ENCODE assay signal across 11 mouse cellular contexts in the genomic region with DNA sequence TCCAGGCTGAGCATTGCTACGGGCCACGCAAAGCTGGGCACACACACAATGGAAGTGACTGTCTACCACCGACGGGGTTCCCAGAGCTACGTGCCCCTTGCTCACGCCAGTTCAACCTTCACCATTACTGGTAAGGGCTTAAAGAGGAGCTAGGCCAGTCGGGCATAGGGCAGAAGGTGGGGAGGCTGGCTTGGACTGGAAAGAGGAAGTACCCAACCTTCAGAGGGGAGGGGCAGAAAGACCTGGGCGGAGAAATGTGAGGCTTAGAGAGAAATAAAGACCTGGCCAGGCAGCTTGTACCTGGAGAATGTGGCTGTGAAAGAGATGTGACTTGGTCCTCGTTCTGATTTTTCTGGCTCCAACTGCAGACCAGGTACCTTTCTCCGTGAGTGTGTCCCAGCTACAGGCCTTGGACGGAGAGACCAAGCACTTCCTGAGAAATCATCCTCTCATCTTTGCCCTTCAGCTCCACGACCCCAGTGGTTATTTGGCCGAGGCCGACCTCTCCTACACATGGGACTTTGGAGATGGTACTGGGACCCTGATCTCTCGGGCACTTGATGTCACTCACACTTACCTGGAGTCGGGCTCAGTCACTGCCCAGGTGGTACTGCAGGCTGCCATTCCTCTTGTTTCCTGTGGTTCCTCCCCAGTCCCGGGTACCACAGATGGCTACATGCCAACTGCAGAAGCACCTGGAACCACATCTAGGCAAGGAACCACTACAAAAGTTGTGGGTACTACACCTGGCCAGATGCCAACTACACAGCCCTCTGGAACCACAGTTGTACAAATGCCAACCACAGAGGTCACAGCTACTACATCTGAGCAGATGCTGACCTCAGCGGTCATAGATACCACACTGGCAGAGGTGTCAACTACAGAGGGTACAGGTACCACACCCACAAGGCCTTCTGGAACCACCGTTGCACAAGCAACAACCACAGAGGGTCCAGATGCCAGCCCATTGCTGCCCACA. TPM values are rescaled to one million over a fixed set of nuclear protein-coding genes. Genes with fewer than 3 reads are reported as not detected.
DNase-seq lines count a peak whose midpoint lies in the region; ATAC-seq and TF ChIP-seq lines count a peak whose summit lies in the region.
"Had no signal": no experiment of that assay in that cellular context is flagged by ENCODE, and none has a peak within 500 bp of the region (broad histone marks: within the 10 kb centered on the region; RNA-seq: fewer than 3 reads in every experiment).

No protein-coding gene starts in this region.

- DNase-seq in lung, adult 18-20 months, result peak; percentile 23 to 45
- no peak for DNase-seq in lung, adult 2 months
- DNase-seq in natural killer cell, adult 2 months (ENCODE audit: low spot score in 2 of 2), result peak; percentile 79 to 85
- peak; percentile 71 for DNase-seq in thymus, postnatal 4 days
- no peak for DNase-seq in kidney, postnatal 36 days
- DNase-seq in cerebellum, postnatal 14 days, result no peak
- no peak for DNase-seq in gastrocnemius, postnatal 25 days
- DNase-seq: forebrain, postnatal 0 days had no signal

- no peaks in the 10 kb centered on the region for H3K36me3 ChIP-seq in intestine, embryonic 16.5 days (ENCODE audit: control insufficient read depth, insufficient read depth, low read length)
- H3K36me3 ChIP-seq: neural tube, embryonic 13.5 days had no signal

- no peak for TF ChIP-seq CTCF in lung, adult 2 months (IDR thresholded peaks at IDR 0.05; ENCODE audit: insufficient read depth, low read length)

- H3K4me3 ChIP-seq in lung, adult 2 months (replicated peaks; ENCODE audit: extremely low read depth, low read depth, low read length), result no peak overlapping the region
- no peak overlapping the region for H3K4me3 ChIP-seq in intestine, embryonic 16.5 days (ENCODE audit: low read length)
- H3K4me3 ChIP-seq: neural tube, embryonic 13.5 days had no signal

- H3K4me1 ChIP-seq in lung, adult 2 months (ENCODE audit: control insufficient read depth, insufficient read depth, low read length), result no peaks in the 10 kb centered on the region
- no peaks in the 10 kb centered on the region for H3K4me1 ChIP-seq in intestine, embryonic 16.5 days (ENCODE audit: control insufficient read depth, insufficient read depth, low read length)
- H3K4me1 ChIP-seq: neural tube, embryonic 13.5 days had no signal

- TF ChIP-seq POLR2A in lung, adult 2 months (IDR thresholded peaks at IDR 0.05; ENCODE audit: borderline replicate concordance, extremely low read depth, low read depth, low read length), result no peak

- no peak overlapping the region for H3K27ac ChIP-seq in intestine, embryonic 16.5 days (ENCODE audit: low read length)
- H3K27ac ChIP-seq: macrophage; neural tube, embryonic 13.5 days had no signal

- no peaks in the 10 kb centered on the region for H3K9me3 ChIP-seq in intestine, embryonic 16.5 days (ENCODE audit: control insufficient read depth, low read length)
- H3K9me3 ChIP-seq: neural tube, embryonic 13.5 days had no signal

- H3K9ac ChIP-seq in intestine, embryonic 16.5 days (ENCODE audit: low read depth, low read length), result no peak overlapping the region
- H3K9ac ChIP-seq: forebrain, postnatal 0 days; neural tube, embryonic 13.5 days had no signal

- no peaks in the 10 kb centered on the region for H3K27me3 ChIP-seq in intestine, embryonic 16.5 days (replicated peaks; ENCODE audit: control insufficient read depth, insufficient read depth, low read length)
- H3K27me3 ChIP-seq: neural tube, embryonic 13.5 days had no signal

- H3K4me2 ChIP-seq in intestine, embryonic 16.5 days (ENCODE audit: low read depth, low read length), result no peak overlapping the region
- H3K4me2 ChIP-seq: neural tube, embryonic 13.5 days had no signal

- peak; percentile 64 for ATAC-seq in intestine, embryonic 16.5 days
- ATAC-seq: forebrain, postnatal 0 days had no signal

- 72% methylated on average over 19 of the region's 19 CpGs for WGBS in lung, adult 2 months
- 84% methylated on average over 19 of the region's 19 CpGs for WGBS in intestine, embryonic 16.5 days

RNA-seq across cellular contexts. Expression of a gene that starts 11.0 kb away (rescaled TPM):
- 11.4 and 17.3 TPM in 2 replicates for polyA plus RNA-seq in lung, adult 2 months (2012; rRNA removed)
- polyA plus RNA-seq in intestine, embryonic 16.5 days (2015; fragmentation: Nextera tagmentation; extraction: Ambion mirVana), result 60.4 and 65.2 TPM in 2 replicates
- 1 to 10 TPM; 3.8 to 5.3 TPM for total RNA-seq in gastrocnemius, postnatal 25 days (2021)

RNA-seq across cellular contexts. Expression of a gene that starts 11.9 kb away (rescaled TPM):
- polyA plus RNA-seq in lung, adult 2 months (2012; rRNA removed), result 0.36 and 0.51 TPM in 2 replicates
- 1.5 and 1.6 TPM in 2 replicates for polyA plus RNA-seq in intestine, embryonic 16.5 days (2015; fragmentation: Nextera tagmentation; extraction: Ambion mirVana)
- total RNA-seq in gastrocnemius, postnatal 25 days (2021), result under 1 TPM; 0.41 to 0.70 TPM

RNA-seq across cellular contexts. Expression of a gene that starts 19.8 kb away (rescaled TPM):
- 80.0 and 109 TPM in 2 replicates for polyA plus RNA-seq in lung, adult 2 months (2012; rRNA removed)
- polyA plus RNA-seq in intestine, embryonic 16.5 days (2015; fragmentation: Nextera tagmentation; extraction: Ambion mirVana), result 61.6 and 64.5 TPM in 2 replicates
- 10 to 100 TPM; 78.9 to 80.0 TPM for total RNA-seq in gastrocnemius, postnatal 25 days (2021)

RNA-seq across cellular contexts. Expression of a gene that starts 28.8 kb away (rescaled TPM):
- polyA plus RNA-seq in lung, adult 2 months (2012; rRNA removed), result 38.4 and 53.7 TPM in 2 replicates
- polyA plus RNA-seq in intestine, embryonic 16.5 days (2015; fragmentation: Nextera tagmentation; extraction: Ambion mirVana), result 7.8 and 7.9 TPM in 2 replicates
- total RNA-seq in gastrocnemius, postnatal 25 days (2021), result 1 to 10 TPM; 8.0 to 8.3 TPM

RNA-seq across cellular contexts. Expression of a gene that starts 31.8 kb away (rescaled TPM):
- 15.9 and 22.4 TPM in 2 replicates for polyA plus RNA-seq in lung, adult 2 months (2012; rRNA removed)
- 28.4 and 31.5 TPM in 2 replicates for polyA plus RNA-seq in intestine, embryonic 16.5 days (2015; fragmentation: Nextera tagmentation; extraction: Ambion mirVana)
- total RNA-seq in gastrocnemius, postnatal 25 days (2021), result 1 to 10 TPM; 9.8 to 10.0 TPM

Comparison
In these comparisons a context has a peak if more than half of its experiments do, and no peak if none do; other contexts are left out.
1. DNase-seq: peak in lung, adult 18-20 months (2 of 2), natural killer cell, adult 2 months (2 of 2) and thymus, postnatal 4 days (single experiment); none in lung, adult 2 months (single experiment), kidney, postnatal 36 days (0 of 2), cerebellum, postnatal 14 days (0 of 2) and gastrocnemius, postnatal 25 days (single experiment).